In the genomic region with DNA sequence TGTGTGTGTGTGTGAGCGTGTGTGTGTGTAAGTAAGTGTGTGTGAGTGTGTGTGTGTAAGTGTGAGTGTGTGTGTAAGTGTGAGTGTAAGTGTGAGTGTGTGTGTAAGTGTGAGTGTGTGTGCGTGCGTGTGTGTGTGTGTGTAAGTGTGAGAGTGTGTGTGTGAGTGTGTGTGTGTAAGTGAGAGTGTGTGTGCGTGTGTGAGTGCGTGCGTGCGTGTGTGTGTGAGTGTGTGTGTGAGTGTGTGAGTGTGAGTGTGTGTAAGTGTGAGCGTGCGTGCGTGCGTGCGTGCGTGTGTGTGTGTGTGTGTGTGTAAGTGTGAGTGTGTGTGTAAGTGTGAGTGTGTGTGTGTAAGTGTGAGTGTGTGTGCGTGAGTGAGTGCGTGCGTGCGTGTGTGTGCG, we compare ENCODE assay signal across 19 mouse cellular contexts.
"Had no signal": no experiment of that assay in that cellular context is flagged by ENCODE, and none has a peak within 500 bp of the region (broad histone marks: within the 10 kb centered on the region; RNA-seq: fewer than 3 reads in every experiment).

No protein-coding gene starts in this region.

- ATAC-seq: lung, postnatal 0 days; midbrain, embryonic 16.5 days had no signal

- H3K4me3 ChIP-seq: lung, embryonic 15.5 days; megakaryocyte, embryonic 14.5 days; midbrain, embryonic 12.5 days; neural tube, embryonic 13.5 days; neural tube, embryonic 15.5 days had no signal

- H3K9ac ChIP-seq: liver, embryonic 14.5 days; lung, embryonic 15.5 days; midbrain, embryonic 12.5 days; neural tube, embryonic 13.5 days; neural tube, embryonic 15.5 days had no signal

- H3K27me3 ChIP-seq: lung, embryonic 15.5 days; megakaryocyte, embryonic 14.5 days; midbrain, embryonic 12.5 days; neural tube, embryonic 13.5 days; neural tube, embryonic 15.5 days had no signal

- DNase-seq: lung, adult 2 months; lung, postnatal 14 days; lung, postnatal 36 days; midbrain, embryonic 14.5 days; right cerebral cortex, adult 18-20 months; right cerebral cortex, postnatal 25 days; right cerebral cortex, postnatal 4 days; spleen, adult 18-20 months; thymus, adult 18-20 months had no signal

- H3K4me2 ChIP-seq: liver, embryonic 11.5 days; lung, embryonic 15.5 days; midbrain, embryonic 12.5 days; neural tube, embryonic 13.5 days; neural tube, embryonic 15.5 days had no signal

- H3K9me3 ChIP-seq: lung, embryonic 15.5 days; megakaryocyte, embryonic 14.5 days; midbrain, embryonic 12.5 days; neural tube, embryonic 13.5 days; neural tube, embryonic 15.5 days had no signal

- H3K27ac ChIP-seq: liver, embryonic 14.5 days; lung, embryonic 15.5 days; macrophage; midbrain, embryonic 12.5 days; neural tube, embryonic 13.5 days; neural tube, embryonic 15.5 days had no signal
